Mouse (Mus musculus): ENCODE data around the gene Memo1. TPM values are rescaled to one million over a fixed set of nuclear protein-coding genes. Genes with fewer than 3 reads are reported as not detected.
"Not testable (repeated sequence)": the region's sequence is repeated elsewhere in the genome, so short reads cannot be mapped to it uniquely, and the experiment has no call there.

Gene Memo1
- total RNA-seq, 2 experiments from 2014 or later: 62.6 to 68.7 TPM

GRCm38 (mm10) chr17:74179640-74180039 is 115.7 kb downstream of the Memo1 start:
- intact Hi-C loops (cut with DNase I); DNase-seq: not testable (repeated sequence)

GRCm38 (mm10) chr17:74173726-74174125 is 121.6 kb downstream of the Memo1 start:
- intact Hi-C loops (cut with DNase I): no loop called here
- DNase-seq: no peak

GRCm38 (mm10) chr17:74172834-74173233 is 122.5 kb downstream of the Memo1 start:
- no peak for DNase-seq
- intact Hi-C loops (cut with DNase I): no loop called here

GRCm38 (mm10) chr17:74159443-74159894 is 135.9 kb downstream of the Memo1 start:
- intact Hi-C loops (cut with DNase I): no loop called here
- DNase-seq: peak; percentile 33 to 35

- no peak for DNase-seq
- intact Hi-C loops (cut with DNase I): no loop called here
Observed at GRCm38 (mm10) chr17:74158161-74158560, 137.2 kb downstream of the Memo1 start.

Other genes with a start within 250 kb of the Memo1 start
- gene Srd5a2, start 247.6 kb downstream of the Memo1 start, total RNA-seq (2021): not detected
- gene Dpy30, start 28.4 kb upstream of the Memo1 start, total RNA-seq (2021): 10 to 100 TPM; 50.1 to 51.6 TPM
- 10 to 100 TPM; 29.3 to 33.2 TPM for gene Spast, start 43.5 kb upstream of the Memo1 start, total RNA-seq (2021)
- gene Slc30a6, start 100.1 kb upstream of the Memo1 start, total RNA-seq (2021): 10 to 100 TPM; 11.2 to 11.7 TPM
- under 1 TPM; 0.36 to 0.59 TPM for gene Nlrc4, start 163.6 kb upstream of the Memo1 start, total RNA-seq (2021)
- 10 to 100 TPM; 70.1 to 76.6 TPM for gene Yipf4, start 194.0 kb upstream of the Memo1 start, total RNA-seq (2021)
- gene Birc6, start 232.8 kb upstream of the Memo1 start, total RNA-seq (2021): 100 to 1,000 TPM in 1 of 2 experiments, 10 to 100 TPM in 1; 94.9 to 103 TPM